Mouse (Mus musculus) megakaryocyte, embryonic 14.5 days (primary cell): ENCODE results near the gene Mptx2. TPM values are rescaled to one million over a fixed set of nuclear protein-coding genes. Genes with fewer than 3 reads are reported as not detected.
"Not testable (repeated sequence)": the region's sequence is repeated elsewhere in the genome, so short reads cannot be mapped to it uniquely, and the experiment has no call there.

ENCODE experiments used
- H3K27me3 ChIP-seq: replicated peaks from 2 replicates; pipeline ENCODE3; 2012; ENCODE audit warnings: inconsistent platforms
- H3K36me3 ChIP-seq: replicated peaks from 2 replicates; pipeline ENCODE3; 2012; ENCODE audit warnings: low read length, inconsistent platforms, mixed read lengths
- H3K4me1 ChIP-seq: 2 replicates; pipeline ENCODE4 v1.6.1; 2012; ENCODE audit warnings: inconsistent platforms
- H3K4me3 ChIP-seq: replicated peaks from 2 replicates; pipeline ENCODE3; 2012; ENCODE audit warnings: moderate library complexity, mild to moderate bottlenecking, inconsistent platforms
- H3K9me3 ChIP-seq: 2 replicates; pipeline ENCODE4 v1.6.1; 2012; ENCODE audit warnings: inconsistent platforms
- FLI1 ChIP-seq: IDR thresholded peaks from 2 replicates; pipeline ENCODE4 v1.6.1; 2012; ENCODE audit warnings: low read length, inconsistent platforms, mixed read lengths
- GATA1 ChIP-seq: IDR thresholded peaks from 3 replicates; pipeline ENCODE4 v1.6.1; 2012; ENCODE audit warnings: mixed read lengths, low read length, inconsistent platforms, borderline replicate concordance
- polyA plus RNA-seq: library from polyadenylated mRNA; stranded (reverse); fragments of >175 nt; gene quantifications from 2 replicates; pipeline ENCODE4 v1.2.3, GENCODE M21; 2012; ENCODE audit warnings: low replicate concordance; ENCODE audit not compliant: insufficient read depth

Mptx2 gene
- polyA plus RNA-seq, 1 experiment = not detected

- no peaks in the 10 kb centered on the region for H3K9me3 ChIP-seq
- H3K27me3 ChIP-seq = no peaks in the 10 kb centered on the region
- H3K4me1 ChIP-seq = no peaks in the 10 kb centered on the region
- H3K36me3 ChIP-seq = no peaks in the 10 kb centered on the region
- no peak for TF ChIP-seq GATA1
- TF ChIP-seq FLI1 = no peak
- no peak within 1 kb of the TSS for H3K4me3 ChIP-seq
Measured at GRCm38 (mm10) chr1:173265701-173266100, 11.9 kb downstream of the Mptx2 start, which contains the start of gene Olfr418. Olfr418 (plus strand) TSS chr1:173266001.

GRCm38 (mm10) chr1:173249888-173250287 is 27.7 kb downstream of the Mptx2 start:
- Histone ChIP-seq H3K27me3 (no peaks in the 10 kb centered on the region), H3K4me1 (no peaks in the 10 kb centered on the region), H3K4me3 (no peak overlapping the region), H3K36me3 (no peaks in the 10 kb centered on the region), H3K9me3 (no peaks in the 10 kb centered on the region)
- TF ChIP-seq GATA1 (no peak), FLI1 (no peak)

- not testable (repeated sequence) for H3K36me3 ChIP-seq, H3K27me3 ChIP-seq, H3K4me1 ChIP-seq, H3K4me3 ChIP-seq, H3K9me3 ChIP-seq
Measured at GRCm38 (mm10) chr1:173237004-173237403, 40.6 kb downstream of the Mptx2 start.

GRCm38 (mm10) chr1:173227081-173227480 is 50.5 kb downstream of the Mptx2 start, which contains the start of gene Fcer1a:
Fcer1a (minus strand) TSS chr1:173227214.
- Histone ChIP-seq H3K36me3 (no peaks in the 10 kb centered on the region), H3K4me3 (no peak within 1 kb of the TSS), H3K4me1 (no peaks in the 10 kb centered on the region), H3K9me3 (no peaks in the 10 kb centered on the region), H3K27me3 (no peaks in the 10 kb centered on the region)
- no peak for TF ChIP-seq FLI1
- no peak for TF ChIP-seq GATA1

Other genes with a start within 250 kb of the Mptx2 start
- not detected in 2 replicates for gene Olfr1408, start 140.4 kb downstream of the Mptx2 start, polyA plus RNA-seq
- gene Olfr1406, start 87.1 kb downstream of the Mptx2 start, polyA plus RNA-seq = not detected in 2 replicates
- gene Olfr218, start 80.0 kb downstream of the Mptx2 start, polyA plus RNA-seq = not detected in 2 replicates
- not detected in 2 replicates for gene Olfr1404, start 65.4 kb downstream of the Mptx2 start, polyA plus RNA-seq
- not detected in 2 replicates for gene Fcer1a, start 50.6 kb downstream of the Mptx2 start, polyA plus RNA-seq
- gene Olfr418, start 11.8 kb downstream of the Mptx2 start, polyA plus RNA-seq = not detected in 2 replicates
- 1.4 and 1.6 TPM in 2 replicates for gene Ackr1, start 56.0 kb upstream of the Mptx2 start, polyA plus RNA-seq
- 0.08 TPM in 1 of 2 replicates, not detected in the other for gene Aim2, start 73.1 kb upstream of the Mptx2 start, polyA plus RNA-seq
- not detected in 2 replicates for gene Cadm3, start 89.9 kb upstream of the Mptx2 start, polyA plus RNA-seq
- not detected in 2 replicates for gene Ifi206, start 213.3 kb upstream of the Mptx2 start, polyA plus RNA-seq